Mouse (Mus musculus) adrenal gland, postnatal 0 days (tissue): ENCODE measurements around the gene Lsm11. TPM values are rescaled to one million over a fixed set of nuclear protein-coding genes. Genes with fewer than 3 reads are reported as not detected.

Source experiments
- polyA plus RNA-seq: library from polyadenylated mRNA; unstranded; fragments of >200 nt; fragmentation: Nextera tagmentation; extraction: Ambion mirVana; gene quantifications from 2 replicates; pipeline ENCODE4 v1.2.1, GENCODE M21; 2015

Gene Lsm11
- polyA plus RNA-seq: 4.8 and 5.3 TPM in 2 replicates

DNA sequence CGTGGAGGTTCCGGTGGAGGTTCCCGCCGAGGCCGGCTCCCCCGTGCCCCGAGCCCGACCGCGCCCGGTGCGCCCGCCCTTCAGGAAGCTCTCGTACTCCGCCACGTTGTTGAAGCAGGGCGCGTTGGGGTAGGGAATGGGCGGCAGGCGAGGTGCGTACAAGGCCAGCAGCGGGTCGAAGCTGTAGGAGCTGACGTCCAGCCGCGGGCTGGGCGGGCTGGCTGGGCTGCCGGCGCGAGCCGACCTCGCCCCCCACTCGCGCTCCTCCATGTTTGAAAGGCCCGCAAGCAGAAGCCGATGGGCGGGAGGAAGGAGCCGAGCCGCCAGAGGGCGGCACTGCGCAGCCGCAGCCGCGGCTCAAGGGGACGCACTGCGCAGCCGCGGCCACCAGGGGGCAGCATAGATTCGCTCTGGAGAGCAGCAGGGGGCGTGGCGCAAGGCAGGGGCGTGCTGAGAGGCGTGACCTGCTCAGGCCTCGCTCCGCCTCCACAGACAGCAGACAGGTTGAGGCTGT is at the start of gene Lsm11:
Gene Lsm11, minus strand, starts transcription at position 293 of the 514 bp plus-strand sequence.

DNA sequence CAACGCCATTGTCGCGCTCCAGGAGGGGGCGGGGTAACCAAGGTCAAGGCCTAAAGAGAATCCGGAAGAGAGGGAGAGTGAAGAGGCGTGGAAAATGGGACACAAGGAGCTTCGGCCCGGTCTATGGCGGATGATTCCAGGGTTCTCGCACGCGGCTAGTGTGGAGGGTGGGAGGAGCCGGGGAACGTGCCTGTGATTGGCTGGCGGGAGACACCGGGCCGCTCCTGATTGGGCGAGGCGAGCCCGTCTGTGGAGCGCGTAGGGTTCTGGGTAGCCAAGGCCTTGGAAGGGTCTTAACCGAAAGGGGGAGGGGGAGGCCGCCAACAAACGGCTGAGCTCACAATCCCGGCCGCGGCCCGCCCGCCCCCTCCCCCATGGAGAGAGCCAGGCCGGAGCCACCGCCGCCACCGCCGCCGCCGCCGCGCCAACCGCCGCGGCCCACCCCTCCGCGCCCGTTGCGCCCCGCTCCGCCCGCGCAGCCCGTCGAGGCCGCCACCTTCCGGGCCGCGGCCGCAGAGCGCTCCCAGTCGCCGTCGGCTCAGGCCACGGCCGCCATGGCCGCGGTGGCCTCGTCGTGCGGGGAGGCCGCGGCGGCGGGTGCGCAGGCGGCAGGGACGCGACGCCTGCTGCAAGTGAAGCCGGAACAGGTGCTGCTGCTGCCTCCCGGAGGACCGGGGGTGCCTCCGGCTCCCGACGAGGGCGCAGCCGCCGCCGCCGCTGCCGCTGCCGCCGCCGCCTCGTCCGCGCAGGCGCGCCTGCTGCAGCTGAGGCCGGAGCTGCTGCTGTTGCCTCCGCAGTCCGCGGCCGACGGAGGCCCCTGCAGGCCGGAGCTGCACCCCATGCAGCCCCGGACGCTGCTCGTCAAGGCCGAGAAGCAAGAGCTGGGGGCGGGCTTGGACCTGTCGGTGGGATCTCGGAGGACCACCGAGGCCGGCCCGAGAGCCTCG is 35.5 kb upstream of the Lsm11 start, which contains the start of gene Sox30:
Gene Sox30, plus strand, starts transcription at position 365 of the 947 bp plus-strand sequence.

DNA sequence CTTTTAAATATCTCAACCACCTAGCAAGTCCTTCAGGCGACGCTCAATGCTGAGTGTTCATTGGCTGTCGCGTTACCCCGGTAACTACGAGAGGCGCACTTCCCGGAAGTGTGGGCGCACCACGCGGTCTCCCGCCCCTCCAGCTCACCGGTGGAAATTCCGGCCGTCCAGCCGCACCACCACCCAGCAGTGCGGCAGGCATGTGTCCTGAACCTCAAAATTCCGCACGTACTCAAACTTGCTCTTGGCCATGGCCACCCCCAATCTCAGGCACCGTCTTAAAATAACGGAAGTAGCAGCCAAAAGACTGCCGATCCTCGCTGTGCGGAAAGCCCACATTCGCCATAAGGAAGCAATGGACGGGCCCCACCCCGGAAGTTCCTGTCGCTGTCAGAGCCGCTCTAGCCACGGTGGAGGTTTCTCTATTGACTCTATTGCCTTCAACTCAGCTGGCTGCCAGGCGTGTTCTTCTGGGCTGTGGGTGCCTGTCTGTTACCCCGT is 10.4 kb upstream of the Lsm11 start, which contains the start of gene Thg1l:
Gene Thg1l, minus strand, starts transcription at position 368 of the 501 bp plus-strand sequence.

Other genes with a start within 250 kb of the Lsm11 start
- 43.0 and 57.2 TPM in 2 replicates for gene Clint1, start 92.9 kb downstream of the Lsm11 start, polyA plus RNA-seq
- 4.9 and 9.8 TPM in 2 replicates for gene Thg1l, start 10.6 kb upstream of the Lsm11 start, polyA plus RNA-seq
- gene Sox30, start 35.4 kb upstream of the Lsm11 start, polyA plus RNA-seq: 0.22 and 0.28 TPM in 2 replicates
- 11.1 and 12.8 TPM in 2 replicates for gene Gm12166, start 107.4 kb upstream of the Lsm11 start, polyA plus RNA-seq
- 3.6 and 7.8 TPM in 2 replicates for gene Adam19, start 111.1 kb upstream of the Lsm11 start, polyA plus RNA-seq
- gene Nipal4, start 221.6 kb upstream of the Lsm11 start, polyA plus RNA-seq: 0.11 and 0.17 TPM in 2 replicates